Mouse (Mus musculus) gastrocnemius, postnatal 25 days (tissue): ENCODE data around the gene Dnmt3c. TPM values are rescaled to one million over a fixed set of nuclear protein-coding genes. Genes with fewer than 3 reads are reported as not detected.
"Not testable (repeated sequence)": the region's sequence is repeated elsewhere in the genome, so short reads cannot be mapped to it uniquely, and the experiment has no call there.

Experiments
- DNase-seq: peaks from one replicate; pipeline ENCODE4 v3.0.0; 2022
- long read RNA-seq, 2 experiments: library from polyadenylated mRNA; stranded (forward); transcript quantifications; one replicate each; pipeline ENCODE4 v2.0.0; 2021
- total RNA-seq, 2 experiments: library from RNA; stranded (reverse); gene quantifications; 1 replicate in 1 of 2; 2 replicates in 1 of 2; pipeline ENCODE4 v1.2.3; 2021

Gene Dnmt3c
- total RNA-seq: not detected
- long read RNA-seq, experiment 1: 0 reads
- long read RNA-seq, experiment 2: 0 reads

- DNase-seq: no peak
Measured at GRCm38 (mm10) chr2:153696352-153696751, at the start of gene Dnmt3c. Gene Dnmt3c (plus strand): TSS chr2:153696652.

- DNase-seq: no peak
Measured at GRCm38 (mm10) chr2:153648773-153649297, 47.6 kb upstream of the Dnmt3c start.

- DNase-seq: peak; percentile 66
Measured at GRCm38 (mm10) chr2:153649298-153650013, 47.0 kb upstream of the Dnmt3c start, which contains the start of gene Dnmt3b. Gene Dnmt3b (plus strand): TSS chr2:153649450.

GRCm38 (mm10) chr2:153650014-153650687, 46.3 kb upstream of the Dnmt3c start:
- no peak for DNase-seq

GRCm38 (mm10) chr2:153651681-153652080, 44.8 kb upstream of the Dnmt3c start:
- DNase-seq: no peak

GRCm38 (mm10) chr2:153657659-153658058, 38.8 kb upstream of the Dnmt3c start:
- not testable (repeated sequence) for DNase-seq

GRCm38 (mm10) chr2:153660616-153661015, 35.8 kb upstream of the Dnmt3c start:
- no peak for DNase-seq

GRCm38 (mm10) chr2:153665401-153665800, 31.1 kb upstream of the Dnmt3c start:
- DNase-seq: no peak

- no peak for DNase-seq
Measured at GRCm38 (mm10) chr2:153668754-153669376, 27.6 kb upstream of the Dnmt3c start.

- DNase-seq: no peak
Measured at GRCm38 (mm10) chr2:153670111-153670510, 26.3 kb upstream of the Dnmt3c start.

- DNase-seq: no peak
Measured at GRCm38 (mm10) chr2:153672619-153673018, 23.8 kb upstream of the Dnmt3c start.

GRCm38 (mm10) chr2:153675364-153675763, 21.1 kb upstream of the Dnmt3c start:
- DNase-seq: not testable (repeated sequence)

GRCm38 (mm10) chr2:153676944-153677343, 19.5 kb upstream of the Dnmt3c start:
- DNase-seq: no peak

- DNase-seq: no peak
Measured at GRCm38 (mm10) chr2:153677550-153677949, 18.9 kb upstream of the Dnmt3c start.

GRCm38 (mm10) chr2:153679959-153680358, 16.5 kb upstream of the Dnmt3c start:
- no peak for DNase-seq

- DNase-seq: not testable (repeated sequence)
Measured at GRCm38 (mm10) chr2:153693413-153693812, 3.0 kb upstream of the Dnmt3c start.

- no peak for DNase-seq
Measured at GRCm38 (mm10) chr2:153694462-153695085, 1.9 kb upstream of the Dnmt3c start.

- no peak for DNase-seq
Measured at GRCm38 (mm10) chr2:153703389-153703788, 6.9 kb downstream of the Dnmt3c start.

GRCm38 (mm10) chr2:153710701-153711330, 14.4 kb downstream of the Dnmt3c start:
- no peak for DNase-seq

- no peak for DNase-seq
Measured at GRCm38 (mm10) chr2:153712646-153713091, 16.2 kb downstream of the Dnmt3c start.

- peak; percentile 18 for DNase-seq
Measured at GRCm38 (mm10) chr2:153713227-153713626, 16.8 kb downstream of the Dnmt3c start.

- not testable (repeated sequence) for DNase-seq
Measured at GRCm38 (mm10) chr2:153717861-153718260, 21.4 kb downstream of the Dnmt3c start.
